Mouse (Mus musculus) small intestine, adult 10 weeks (tissue): Measurements from ENCODE around the gene Hbb-y. TPM values are rescaled to one million over a fixed set of nuclear protein-coding genes. Genes with fewer than 3 reads are reported as not detected.

Experiments
- polyA plus RNA-seq: library from polyadenylated mRNA; stranded (reverse); fragments of 350-450 nt; fragmentation: Illumina TruSeq; extraction: RNeasy Lipid Tissue Mini Kit (QIAGEN cat#74804); gene quantifications from one replicate; pipeline ENCODE4 v1.2.3, GENCODE M21; 2014; ENCODE audit warnings: low replicate concordance

The Hbb-y gene
- not detected for polyA plus RNA-seq

DNA sequence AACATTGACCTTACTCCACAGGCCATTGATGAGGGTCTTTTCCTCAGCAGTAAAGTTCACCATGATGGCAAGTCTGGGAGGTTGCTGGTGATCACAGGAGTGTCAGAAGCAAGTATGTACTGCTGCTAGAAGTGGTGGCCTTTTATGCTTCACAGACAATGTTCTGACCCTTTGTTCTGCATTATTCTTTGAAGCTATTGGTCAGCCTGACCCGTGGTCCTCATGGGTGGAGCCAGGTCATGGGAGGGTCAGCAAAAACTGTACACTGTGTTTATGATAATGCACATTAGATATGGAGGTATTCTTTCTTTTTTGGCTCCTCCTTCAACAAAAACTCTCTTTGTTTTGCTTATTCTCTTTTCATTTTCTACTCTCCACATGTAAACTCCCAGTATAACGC lies at the start of gene Hbb-y:
TSS of gene Hbb-y (minus strand) at position 127 of the 400 bp plus-strand sequence.

DNA sequence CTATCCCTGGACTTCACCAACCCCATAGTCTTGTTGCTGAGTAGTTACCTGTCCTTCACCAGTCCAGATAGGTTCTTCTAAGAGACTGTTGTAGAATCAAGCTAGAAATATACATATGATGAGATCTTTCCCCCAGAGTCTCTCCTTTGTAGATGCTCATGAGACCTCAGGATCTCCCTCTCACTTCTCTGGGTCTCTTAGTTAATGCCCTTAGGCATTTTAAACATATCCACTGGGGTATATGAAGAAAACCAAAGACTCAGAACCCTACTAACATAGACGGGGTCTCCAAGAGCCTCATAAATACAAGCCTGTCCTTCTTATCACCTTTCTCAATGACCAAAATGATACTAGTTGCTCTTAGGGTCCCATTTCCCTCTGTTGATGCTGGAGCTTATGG lies 41.4 kb upstream of the Hbb-y start, which contains the start of gene Olfr64:
TSS of gene Olfr64 (minus strand) at position 101 of the 400 bp plus-strand sequence.

DNA sequence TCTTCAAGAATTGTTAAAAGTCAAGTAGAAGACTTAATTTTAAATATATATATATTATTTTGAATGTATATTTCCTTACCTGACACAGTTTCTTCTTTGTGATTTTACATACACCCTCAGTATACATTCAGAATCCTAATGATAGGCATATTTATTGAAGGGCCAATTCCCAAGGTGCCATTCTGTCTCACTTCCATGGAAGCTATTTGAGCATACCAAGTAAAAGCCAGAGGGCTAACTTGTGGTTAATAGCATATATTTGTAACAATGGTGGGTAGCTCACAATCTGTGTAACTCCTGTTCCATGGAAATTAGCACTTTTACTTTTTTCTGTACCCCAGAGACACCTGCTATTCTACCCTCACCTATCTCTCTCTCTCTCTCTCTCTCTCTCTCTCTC lies 33.1 kb upstream of the Hbb-y start, which contains the start of gene Olfr66:
TSS of gene Olfr66 (minus strand) at position 101 of the 400 bp plus-strand sequence.

DNA sequence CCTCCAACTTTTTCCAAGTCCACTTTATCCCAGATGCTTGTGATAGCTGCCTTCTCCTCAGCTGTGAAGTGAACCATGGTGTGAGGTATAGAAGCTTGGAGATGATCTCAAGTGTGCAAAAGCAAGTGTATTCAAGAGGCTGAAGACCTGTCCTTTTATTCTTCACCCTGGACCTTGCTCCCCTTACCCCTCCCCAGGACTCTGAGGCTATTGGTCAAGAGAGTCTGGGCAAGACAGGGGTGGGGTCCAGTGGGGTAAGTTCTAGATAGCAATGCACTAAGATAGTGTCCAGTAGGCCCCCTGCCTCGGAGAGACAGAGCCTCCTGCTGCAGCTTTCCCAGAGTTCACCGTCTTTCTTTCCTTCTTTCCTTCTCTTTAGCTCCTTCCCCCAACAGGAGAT lies 10.0 kb downstream of the Hbb-y start, which contains the start of gene Hbb-bh1:
TSS of gene Hbb-bh1 (minus strand) at position 131 of the 400 bp plus-strand sequence.

GRCm38 (mm10) chr7:103840268-103840667 lies 12.7 kb downstream of the Hbb-y start, which contains the start of gene Hbb-bh2:
Hbb-bh2 (minus strand) TSS chr7:103840520.

DNA sequence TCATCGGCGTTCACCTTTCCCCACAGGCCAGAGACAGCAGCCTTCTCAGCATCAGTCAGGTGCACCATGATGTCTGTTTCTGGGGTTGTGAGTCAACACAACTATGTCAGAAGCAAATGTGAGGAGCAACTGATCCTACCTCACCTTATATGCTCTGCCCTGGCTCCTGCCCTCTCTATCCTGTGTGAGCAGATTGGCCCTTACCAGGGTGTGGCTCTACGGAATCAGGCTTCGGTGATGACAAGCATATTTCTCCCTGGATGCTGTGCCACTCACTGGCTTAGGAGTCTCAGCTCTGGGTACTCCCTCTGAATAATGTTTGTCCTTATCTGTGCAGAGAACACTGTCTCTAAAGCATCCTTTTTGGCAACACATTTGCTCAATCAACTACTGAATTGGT lies 25.2 kb downstream of the Hbb-y start, which contains the start of gene Hbb-bs:
TSS of gene Hbb-bs (minus strand) at position 289 of the 400 bp plus-strand sequence.

GRCm38 (mm10) chr7:103813766-103814165 lies 39.2 kb downstream of the Hbb-y start, which contains the start of gene Hbb-bt:
Hbb-bt (minus strand) TSS chr7:103813996.

Other genes starting within 250 kb of the Hbb-y start
- gene Olfr620, start 240.7 kb downstream of the Hbb-y start, polyA plus RNA-seq = not detected
- gene Olfr622, start 210.5 kb downstream of the Hbb-y start, polyA plus RNA-seq = not detected
- gene Olfr623, start 189.5 kb downstream of the Hbb-y start, polyA plus RNA-seq = not detected
- gene Olfr624, start 182.0 kb downstream of the Hbb-y start, polyA plus RNA-seq = 0.78 TPM
- gene Olfr625-ps1, start 170.5 kb downstream of the Hbb-y start, polyA plus RNA-seq = not detected
- gene Olfr243, start 138.5 kb downstream of the Hbb-y start, polyA plus RNA-seq = not detected
- gene Olfr628, start 122.8 kb downstream of the Hbb-y start, polyA plus RNA-seq = not detected
- gene Olfr629, start 108.3 kb downstream of the Hbb-y start, polyA plus RNA-seq = not detected
- gene Olfr630, start 95.9 kb downstream of the Hbb-y start, polyA plus RNA-seq = not detected
- not detected for gene Olfr69, start 81.6 kb downstream of the Hbb-y start, polyA plus RNA-seq
- gene Olfr68, start 73.5 kb downstream of the Hbb-y start, polyA plus RNA-seq = not detected
- not detected for gene Olfr67, start 61.4 kb downstream of the Hbb-y start, polyA plus RNA-seq
- gene Hbb-bt, start 39.2 kb downstream of the Hbb-y start, polyA plus RNA-seq = 1.4 TPM
- 17.2 TPM for gene Hbb-bs, start 25.1 kb downstream of the Hbb-y start, polyA plus RNA-seq
- gene Hbb-bh2, start 12.7 kb downstream of the Hbb-y start, polyA plus RNA-seq = not detected
- not detected for gene Hbb-bh1, start 10.1 kb downstream of the Hbb-y start, polyA plus RNA-seq
- not detected for gene Olfr66, start 33.0 kb upstream of the Hbb-y start, polyA plus RNA-seq
- gene Olfr64, start 41.3 kb upstream of the Hbb-y start, polyA plus RNA-seq = not detected
- gene Olfr65, start 50.3 kb upstream of the Hbb-y start, polyA plus RNA-seq = not detected
- not detected for gene Olfr631, start 75.6 kb upstream of the Hbb-y start, polyA plus RNA-seq
- not detected for gene Olfr632, start 81.1 kb upstream of the Hbb-y start, polyA plus RNA-seq
- gene Olfr633, start 91.2 kb upstream of the Hbb-y start, polyA plus RNA-seq = not detected
- not detected for gene Olfr635, start 117.9 kb upstream of the Hbb-y start, polyA plus RNA-seq
- not detected for gene Olfr638, start 145.5 kb upstream of the Hbb-y start, polyA plus RNA-seq
- not detected for gene Olfr639, start 164.1 kb upstream of the Hbb-y start, polyA plus RNA-seq
- not detected for gene Olfr640, start 172.4 kb upstream of the Hbb-y start, polyA plus RNA-seq
- gene Olfr641, start 182.2 kb upstream of the Hbb-y start, polyA plus RNA-seq = not detected
- gene Olfr642, start 199.4 kb upstream of the Hbb-y start, polyA plus RNA-seq = not detected
- not detected for gene 4930516K23Rik, start 208.2 kb upstream of the Hbb-y start, polyA plus RNA-seq
- gene Olfr644, start 218.7 kb upstream of the Hbb-y start, polyA plus RNA-seq = not detected
- gene Olfr645, start 232.2 kb upstream of the Hbb-y start, polyA plus RNA-seq = not detected